Mouse (Mus musculus) T-helper 2 cell (primary cell): ENCODE measurements around the gene Cenpa.

Experiments
- in situ Hi-C: fragments of 300-600 bp; cut with MboI, MseI; formaldehyde crosslinking; loops from one replicate; pipeline ENCODE4 v1.15.1; 2025; ENCODE audit warnings: high pct_unique_total_duplicates

Cenpa gene

DNA sequence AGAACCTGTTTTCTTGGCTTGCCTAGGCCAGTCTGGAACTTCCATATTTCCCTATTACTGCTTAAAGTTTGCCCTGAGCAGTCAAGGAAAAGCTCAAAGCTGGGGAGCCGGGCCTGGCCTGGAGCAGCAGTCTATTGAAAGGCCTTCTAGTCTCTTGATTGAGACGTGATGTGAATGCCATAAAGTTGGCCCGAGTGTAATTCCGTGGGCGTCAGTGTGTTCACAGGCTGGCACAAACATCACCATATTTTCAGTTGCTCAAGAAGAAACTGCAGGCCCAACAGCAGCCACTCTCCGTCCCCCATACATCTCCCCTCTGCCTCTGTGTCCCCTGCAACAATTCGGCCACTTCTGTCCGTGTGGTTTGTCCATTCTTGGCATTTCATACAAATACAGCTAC, 55.4 kb downstream of the Cenpa start:
- in situ Hi-C loops, result no loop called here
